Mouse (Mus musculus) limb, embryonic 14.5 days (tissue): ENCODE measurements at regions not wholly inside any gene's neighbourhood (a gene's known extent, or its start where the extent isn't known, plus 50 kb on each side); places are given as distances from the start of the nearest gene placed in this dataset.

Experiments
- ATAC-seq: fragments of 200-750 bp; cut with Nextera tagmentation; 2 replicates; pipeline ENCODE4 v1.8.0; 2017; ENCODE audit warnings: low read depth, moderate number of reproducible peaks, moderate TSS enrichment; ENCODE audit not compliant: low FRiP score
- DNase-seq: peaks from one replicate; pipeline ENCODE4 v3.0.0-alpha.2; 2015; ENCODE audit warnings: low spot score
- H3K27ac ChIP-seq: fragments of 300-500 bp; sonication (generic); replicated peaks from 2 replicates; pipeline ENCODE4 v1.5.1; 2014; ENCODE audit warnings: low read depth, mild to moderate bottlenecking, low read length, moderate library complexity, mixed read lengths
- H3K27me3 ChIP-seq: fragments of 300-500 bp; sonication (generic); 2 replicates; pipeline ENCODE4 v1.6.1; 2014; ENCODE audit warnings: low read length, mixed read lengths; ENCODE audit not compliant: control insufficient read depth, insufficient read depth
- H3K36me3 ChIP-seq: fragments of 300-500 bp; sonication (generic); 2 replicates; pipeline ENCODE4 v1.6.1; 2014; ENCODE audit warnings: mild to moderate bottlenecking, low read length, moderate library complexity, mixed read lengths; ENCODE audit not compliant: control insufficient read depth, insufficient read depth
- H3K4me1 ChIP-seq: fragments of 300-500 bp; sonication (generic); 2 replicates; pipeline ENCODE4 v1.6.1; 2014; ENCODE audit warnings: antibody characterized with exemption, low read length, mixed read lengths; ENCODE audit not compliant: control insufficient read depth, insufficient read depth
- H3K4me2 ChIP-seq: fragments of 300-500 bp; sonication (generic); replicated peaks from 2 replicates; pipeline ENCODE4 v1.6.1; 2014; ENCODE audit warnings: low read depth, mild to moderate bottlenecking, low read length, moderate library complexity; ENCODE audit not compliant: severe bottlenecking
- H3K4me3 ChIP-seq: fragments of 300-500 bp; sonication (generic); replicated peaks from 2 replicates; pipeline ENCODE4 v1.5.1; 2014; ENCODE audit warnings: low read length
- H3K9ac ChIP-seq: fragments of 300-500 bp; sonication (generic); 2 replicates; pipeline ENCODE4 v1.6.1; 2014; ENCODE audit warnings: mild to moderate bottlenecking, low read depth, low read length, moderate library complexity; ENCODE audit not compliant: severe bottlenecking
- H3K9me3 ChIP-seq: fragments of 300-500 bp; sonication (generic); 2 replicates; pipeline ENCODE4 v1.6.1; 2016; ENCODE audit warnings: low read length; ENCODE audit not compliant: control insufficient read depth
- POLR2A ChIP-seq: fragments of 200-500 bp; IDR thresholded peaks from 2 replicates; pipeline ENCODE4 v1.8.0; 2012; ENCODE audit warnings: inconsistent platforms, mild to moderate bottlenecking, moderate library complexity, borderline replicate concordance; ENCODE audit not compliant: insufficient read depth, insufficient read length; ENCODE audit errors: extremely low read depth
- WGBS: fragments of 180-500 bp; shearing (Covaris S2); extraction: QIAGEN DNeasy Blood & Tissue Kit; methylation state at CpG from one replicate; pipeline ENCODE4 v1.1.7; 2014; 5-methylcytosine and 5-hydroxymethylcytosine counted together

GRCm38 (mm10) chr1:193671816-193672254, 301.7 kb upstream of the Camk1g start:
- Histone ChIP-seq H3K27me3 (no peaks in the 10 kb centered on the region), H3K9ac (no peak overlapping the region), H3K4me1 (no peaks in the 10 kb centered on the region), H3K4me3 (no peak overlapping the region), H3K27ac (no peak overlapping the region), H3K36me3 (no peaks in the 10 kb centered on the region), H3K4me2 (no peak overlapping the region), H3K9me3 (no peaks in the 10 kb centered on the region)
- DNase-seq, result no peak
- TF ChIP-seq POLR2A, result no peak
- 60% methylated on average over 3 of the region's 3 CpGs for WGBS
- ATAC-seq, result no peak

- Histone ChIP-seq H3K4me2 (no peak overlapping the region), H3K4me3 (no peak overlapping the region), H3K9me3 (no peaks in the 10 kb centered on the region), H3K36me3 (no peaks in the 10 kb centered on the region), H3K27me3 (no peaks in the 10 kb centered on the region), H3K9ac (no peak overlapping the region), H3K27ac (no peak overlapping the region), H3K4me1 (no peaks in the 10 kb centered on the region)
- no peak for DNase-seq
- ATAC-seq, result no peak
- no peak for TF ChIP-seq POLR2A
- 92% methylated on average over 1 of the region's 1 CpGs for WGBS
Measured at GRCm38 (mm10) chr1:193671046-193671445, 300.9 kb upstream of the Camk1g start.

DNA sequence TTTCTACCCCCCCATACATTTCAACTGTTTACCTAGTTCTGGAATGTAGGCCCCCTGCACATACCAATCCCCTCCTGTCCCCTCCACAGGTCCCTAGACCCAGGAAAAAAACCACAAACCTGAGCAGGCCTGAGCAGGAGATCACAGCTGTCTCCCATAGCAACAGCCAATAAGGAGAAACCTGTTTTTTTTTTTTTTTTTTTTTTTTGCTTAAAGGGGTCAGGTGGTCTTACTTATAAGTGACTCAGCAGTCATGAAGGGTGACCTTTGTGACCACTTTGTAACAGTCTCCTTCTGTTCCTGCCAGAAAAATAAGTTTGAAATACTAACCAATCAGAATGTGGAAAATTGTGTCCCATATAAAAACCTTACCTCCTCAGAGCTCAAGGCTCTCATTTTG, 299.9 kb upstream of the Camk1g start:
- Histone ChIP-seq H3K4me1 (no peaks in the 10 kb centered on the region), H3K27me3 (no peaks in the 10 kb centered on the region), H3K36me3 (no peaks in the 10 kb centered on the region), H3K4me2 (no peak overlapping the region), H3K27ac (no peak overlapping the region), H3K4me3 (no peak overlapping the region), H3K9me3 (no peaks in the 10 kb centered on the region), H3K9ac (no peak overlapping the region)
- TF ChIP-seq POLR2A, result no peak
- DNase-seq (no peak), ATAC-seq (no peak)

- no peak overlapping the region for H3K9ac ChIP-seq
- TF ChIP-seq POLR2A, result no peak
- no peak for DNase-seq
- no peaks in the 10 kb centered on the region for H3K9me3 ChIP-seq
- no peak overlapping the region for H3K4me2 ChIP-seq
- H3K4me1 ChIP-seq, result no peaks in the 10 kb centered on the region
- H3K4me3 ChIP-seq, result no peak overlapping the region
- no peak overlapping the region for H3K27ac ChIP-seq
- no peaks in the 10 kb centered on the region for H3K27me3 ChIP-seq
- H3K36me3 ChIP-seq, result no peaks in the 10 kb centered on the region
- ATAC-seq, result no peak
Measured at GRCm38 (mm10) chr1:193668841-193669240, 298.7 kb upstream of the Camk1g start.

- TF ChIP-seq POLR2A, result no peak
- Histone ChIP-seq H3K36me3 (no peaks in the 10 kb centered on the region), H3K4me2 (no peak overlapping the region), H3K27me3 (no peaks in the 10 kb centered on the region), H3K4me1 (no peaks in the 10 kb centered on the region), H3K4me3 (no peak overlapping the region), H3K9ac (no peak overlapping the region), H3K27ac (no peak overlapping the region), H3K9me3 (no peaks in the 10 kb centered on the region)
- DNase-seq, result no peak
- WGBS, result 71% methylated on average over 5 of the region's 5 CpGs
- ATAC-seq, result no peak
Measured at GRCm38 (mm10) chr1:193665854-193666253, 295.8 kb upstream of the Camk1g start.

DNA sequence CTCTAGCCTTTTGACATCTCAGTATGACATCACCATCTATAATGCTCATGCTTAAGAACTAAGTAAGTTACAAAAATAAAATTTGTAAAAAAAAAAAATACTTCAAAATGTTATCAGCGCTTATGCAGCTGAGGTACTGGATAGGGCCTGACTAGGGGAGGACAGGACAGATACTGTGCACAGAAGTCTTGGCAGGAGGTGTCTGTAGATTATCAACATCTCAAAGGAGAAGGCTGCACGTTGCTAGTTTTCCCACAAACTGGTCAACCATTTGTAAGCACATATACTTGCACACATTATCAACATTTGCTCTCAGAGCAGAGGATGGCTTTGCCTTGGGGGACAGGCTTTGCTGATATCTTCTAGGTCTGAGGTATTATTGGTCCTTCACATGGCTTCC, 294.5 kb upstream of the Camk1g start:
- H3K4me2 ChIP-seq, result no peak overlapping the region
- DNase-seq, result no peak
- no peak overlapping the region for H3K4me3 ChIP-seq
- no peaks in the 10 kb centered on the region for H3K27me3 ChIP-seq
- no peak for TF ChIP-seq POLR2A
- no peaks in the 10 kb centered on the region for H3K9me3 ChIP-seq
- no peaks in the 10 kb centered on the region for H3K4me1 ChIP-seq
- no peak overlapping the region for H3K27ac ChIP-seq
- H3K36me3 ChIP-seq, result no peaks in the 10 kb centered on the region
- no peak for ATAC-seq
- 92% methylated on average over 2 of the region's 2 CpGs for WGBS
- H3K9ac ChIP-seq, result no peak overlapping the region
